Mouse (Mus musculus): ENCODE data around the gene Rhoa.
"Not testable (repeated sequence)": the region's sequence is repeated elsewhere in the genome, so short reads cannot be mapped to it uniquely, and the experiment has no call there.

Gene Rhoa
- long read RNA-seq, experiment 1, full-length matches to known transcripts = 138 of 151 reads
- long read RNA-seq, experiment 1, partial matches to known transcripts = 7 of 151 reads
- long read RNA-seq, experiment 1, other reads (novel, unspliced or antisense) = 6 of 151 reads
- long read RNA-seq, experiment 2, full-length matches to known transcripts = 170 of 182 reads
- long read RNA-seq, experiment 2, partial matches to known transcripts = 7 of 182 reads
- long read RNA-seq, experiment 2, other reads (novel, unspliced or antisense) = 5 of 182 reads

DNA sequence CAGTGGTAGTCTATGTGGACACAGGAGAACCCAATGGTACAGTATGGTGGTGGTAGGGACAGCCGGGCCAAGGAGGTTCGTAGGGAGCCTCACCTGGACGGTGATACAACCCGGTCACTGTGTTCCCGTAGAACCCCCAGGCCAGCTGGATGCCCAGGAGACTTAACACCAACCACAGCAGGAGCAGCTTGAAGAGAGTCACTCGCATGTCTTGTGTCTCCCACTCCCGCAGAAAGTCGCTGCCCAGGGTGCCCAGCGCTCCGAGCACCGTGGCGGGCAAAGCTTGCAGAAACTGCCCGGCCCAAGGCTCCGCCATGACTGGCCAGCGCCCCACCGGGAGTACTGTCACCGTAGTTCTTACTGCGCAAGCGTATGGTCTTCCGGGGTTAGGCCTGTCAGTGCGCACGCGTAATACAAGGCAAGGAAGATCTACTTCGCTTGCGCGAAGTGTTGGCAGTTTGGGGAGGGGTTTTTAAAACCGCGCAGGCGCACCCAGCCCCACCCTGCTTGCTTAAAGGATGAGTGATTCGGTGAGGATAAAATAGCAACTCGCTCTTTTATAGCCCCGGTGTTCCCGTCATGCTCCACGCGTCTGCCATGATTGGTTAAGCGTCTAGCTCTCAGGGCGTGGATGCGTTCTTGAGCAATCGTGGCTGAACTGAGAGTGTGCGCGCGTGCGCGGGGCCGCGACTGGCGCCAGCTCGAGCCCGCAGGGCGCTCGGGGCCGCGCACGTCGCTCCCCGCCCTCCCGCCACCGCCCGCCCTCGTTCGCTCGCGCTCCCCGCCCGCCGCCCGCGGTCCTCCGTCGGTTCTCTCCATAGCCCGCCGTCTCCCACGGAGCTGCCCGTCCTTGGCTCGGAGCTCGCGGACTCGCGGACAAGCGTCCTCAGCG lies at the start of gene Rhoa, which contains the start of gene Tcta:
TSS of gene Rhoa (plus strand) at position 501 of the 892 bp plus-strand sequence.
TSS of gene Tcta (minus strand) at position 532 of the 892 bp plus-strand sequence.
- intact Hi-C loops (cut with DNase I) = loop anchor here (5.0 kb wide), 1 partner anchor 36 kb away; no protein-coding TSS in a partner anchor

DNA sequence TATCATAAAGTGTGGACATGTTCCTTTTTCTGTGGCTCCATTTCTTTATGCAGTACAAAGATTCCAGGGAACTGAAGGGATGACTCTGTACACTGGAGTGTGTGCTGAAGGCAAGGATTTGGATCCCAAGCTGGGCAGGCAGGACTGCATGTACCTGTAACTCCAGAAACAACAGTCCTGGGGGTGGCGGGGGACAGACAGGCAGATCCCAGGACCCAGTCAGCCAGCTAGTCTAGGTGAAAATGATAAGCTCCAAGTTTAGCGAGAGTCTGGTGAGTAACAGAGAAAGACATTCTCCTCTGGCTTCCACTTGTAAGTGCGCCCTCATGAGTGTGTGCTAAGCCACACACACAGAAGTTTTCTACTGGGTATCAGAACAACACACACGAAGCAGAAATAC lies 45.4 kb upstream of the Rhoa start:
- intact Hi-C loops (cut with DNase I) = no loop called here

DNA sequence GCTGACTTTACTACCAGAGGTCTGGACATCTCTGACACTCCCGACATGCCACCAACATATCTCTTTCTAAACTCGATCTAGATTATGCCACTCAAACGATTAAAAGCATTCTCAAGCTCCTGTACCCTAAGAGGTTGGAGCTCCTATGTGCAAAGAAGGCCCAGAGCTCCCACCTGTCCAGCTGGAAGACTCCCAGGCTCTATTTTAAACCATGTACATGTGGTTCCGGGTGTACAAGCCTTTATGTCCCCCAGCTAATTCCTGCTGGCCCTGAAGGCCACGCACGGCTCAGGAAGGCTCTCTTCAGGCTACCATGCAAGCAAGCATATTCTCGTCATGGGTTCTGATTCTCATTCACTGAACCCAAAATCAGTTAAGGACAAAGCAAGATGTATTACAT lies 44.1 kb upstream of the Rhoa start:
- intact Hi-C loops (cut with DNase I) = no loop called here

DNA sequence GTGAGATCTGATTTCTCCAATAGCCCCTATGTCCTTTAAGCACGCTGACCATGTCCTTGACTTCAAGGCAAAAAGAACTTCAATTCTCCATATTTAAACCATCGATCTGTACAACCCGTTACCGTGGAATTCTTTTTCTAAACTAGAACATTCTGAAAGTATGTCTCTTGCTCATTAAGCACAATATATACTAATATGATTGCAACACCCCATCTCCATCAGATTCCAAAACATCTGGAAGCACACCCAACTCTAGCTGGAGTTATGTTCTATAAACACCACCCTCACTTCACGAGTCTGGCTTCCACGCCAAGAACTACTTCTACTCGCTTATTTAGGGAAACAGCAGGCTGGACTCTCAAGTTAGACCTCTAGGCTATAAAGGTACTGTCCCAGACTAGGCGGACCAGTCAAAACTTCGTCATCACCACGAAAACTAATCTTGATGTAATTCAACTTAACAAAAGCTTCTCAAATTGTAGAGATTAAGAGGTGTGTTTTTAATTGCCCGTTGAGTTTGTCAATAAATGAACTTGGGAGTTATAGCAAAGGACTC lies 43.4 kb upstream of the Rhoa start:
- intact Hi-C loops (cut with DNase I) = no loop called here

DNA sequence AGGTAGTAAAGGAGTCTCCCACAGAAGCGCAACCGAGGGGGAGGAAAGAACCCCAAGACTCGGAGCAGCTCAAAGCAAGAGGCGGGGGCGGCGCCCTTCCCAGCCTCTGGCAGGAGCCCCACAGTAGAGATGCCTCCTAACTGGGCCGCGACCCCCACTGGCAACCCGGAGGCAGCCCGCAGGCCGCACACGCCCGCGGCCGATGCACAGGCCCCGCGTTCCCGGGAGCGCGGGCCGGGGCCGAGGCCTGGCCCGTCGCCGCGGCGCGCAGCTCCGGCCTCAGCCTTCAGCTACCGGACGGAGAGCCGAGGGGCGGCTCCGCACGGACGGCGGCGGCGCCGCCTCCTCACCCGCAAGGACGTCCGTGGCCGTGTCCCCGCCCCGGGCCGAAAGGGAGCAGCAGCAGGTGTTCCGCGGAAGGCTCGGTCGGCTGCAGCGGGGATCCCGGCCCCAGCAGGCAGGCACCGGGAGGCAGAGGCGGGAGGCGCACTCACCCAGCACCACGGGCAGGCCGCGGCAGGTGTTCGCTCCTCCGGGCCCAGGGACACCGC lies 42.7 kb upstream of the Rhoa start:
- intact Hi-C loops (cut with DNase I) = no loop called here

DNA sequence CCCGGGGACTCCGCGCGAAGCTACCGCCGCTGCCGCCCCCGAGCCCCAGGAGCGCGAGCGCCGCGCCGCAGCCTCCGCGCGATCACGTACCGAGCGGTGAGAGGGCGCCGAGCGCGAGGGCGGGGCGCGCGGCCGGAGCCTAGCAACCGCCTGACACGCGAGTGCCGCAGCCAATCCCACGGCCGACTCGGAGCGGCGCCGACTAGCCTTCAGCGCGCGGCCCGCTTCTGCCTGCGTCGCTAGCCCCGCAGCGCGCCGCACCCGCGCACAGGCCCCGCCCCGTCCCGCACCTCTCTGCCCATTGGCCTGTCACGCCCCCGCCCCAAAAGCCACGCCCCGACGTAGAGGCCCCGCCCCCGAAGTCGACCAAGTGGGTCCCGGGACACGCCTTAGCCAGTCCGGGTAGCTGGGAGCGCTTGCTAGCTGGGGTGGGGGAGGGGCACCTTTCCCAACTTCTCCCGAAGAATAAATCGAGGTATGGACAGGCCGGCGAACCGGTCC lies 42.2 kb upstream of the Rhoa start, which contains the start of gene Dag1:
TSS of gene Dag1 (minus strand) at position 269 of the 501 bp plus-strand sequence.
- intact Hi-C loops (cut with DNase I) = no loop called here

DNA sequence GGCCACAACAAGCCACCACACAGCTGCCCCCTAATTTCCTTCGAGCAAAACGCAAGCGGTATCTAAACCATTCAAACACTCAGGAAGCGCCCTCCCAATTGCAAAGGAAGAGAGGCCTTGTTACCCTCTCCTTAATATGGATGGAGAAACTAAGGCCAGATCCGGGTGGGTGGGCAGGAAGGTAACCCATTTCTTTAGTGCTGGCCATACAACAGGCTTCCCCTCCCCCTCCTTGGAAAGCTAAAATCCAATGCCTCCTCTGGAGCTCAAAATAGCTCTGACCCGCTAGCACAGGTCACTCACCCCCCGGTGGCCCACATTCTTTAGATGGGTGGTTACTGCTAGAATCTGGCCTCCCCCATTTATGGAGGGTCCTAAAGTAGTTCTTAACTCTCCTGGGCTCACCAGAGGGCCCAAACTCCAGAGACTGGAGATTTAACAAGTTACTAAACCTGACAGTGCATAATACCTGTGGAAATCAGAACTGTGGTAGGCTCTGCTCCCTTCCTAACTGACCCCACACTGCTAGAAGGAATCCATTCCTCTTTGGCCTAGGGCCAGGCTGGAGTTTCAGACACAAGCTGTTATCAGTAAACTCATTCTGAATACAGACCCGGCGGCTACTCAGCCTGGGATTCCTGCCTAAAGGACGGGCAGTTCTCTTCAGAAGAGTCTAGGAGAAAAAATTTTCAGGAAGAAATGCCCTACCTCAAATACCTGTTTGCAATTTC lies 41.6 kb upstream of the Rhoa start:
- intact Hi-C loops (cut with DNase I) = no loop called here

DNA sequence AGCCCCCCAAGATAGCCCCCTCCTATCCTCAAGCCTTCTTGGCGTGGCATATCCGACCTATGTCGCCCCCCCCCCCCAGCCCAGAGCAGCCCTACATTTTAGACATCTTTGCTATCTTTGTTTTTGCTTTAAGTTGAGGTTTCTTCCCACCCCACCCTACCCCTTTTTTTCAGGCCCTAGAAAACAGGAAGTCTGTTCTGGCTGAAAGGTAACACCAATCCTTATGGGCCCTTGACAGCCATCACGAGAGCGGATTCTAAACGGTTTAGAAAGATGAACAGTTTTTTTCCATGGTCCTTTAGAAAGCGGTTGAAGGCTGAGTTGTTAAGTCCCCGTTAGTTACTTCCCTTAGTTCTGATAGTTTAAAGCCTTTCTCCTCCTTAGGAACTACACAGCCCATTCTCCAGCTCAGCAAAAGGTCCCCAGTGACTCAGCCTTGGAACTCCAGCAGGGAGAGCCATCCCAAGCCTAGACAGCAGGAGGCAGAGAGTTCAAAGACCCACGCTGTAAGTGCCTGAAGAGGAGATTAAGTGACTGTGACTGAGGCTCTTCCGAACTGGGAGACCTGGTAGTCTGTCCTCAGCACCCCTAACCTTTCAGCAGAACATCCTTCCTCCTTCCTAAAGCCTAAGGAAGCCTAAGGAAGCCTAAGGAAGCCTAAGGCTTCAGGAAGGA lies 39.5 kb upstream of the Rhoa start:
- intact Hi-C loops (cut with DNase I) = no loop called here

DNA sequence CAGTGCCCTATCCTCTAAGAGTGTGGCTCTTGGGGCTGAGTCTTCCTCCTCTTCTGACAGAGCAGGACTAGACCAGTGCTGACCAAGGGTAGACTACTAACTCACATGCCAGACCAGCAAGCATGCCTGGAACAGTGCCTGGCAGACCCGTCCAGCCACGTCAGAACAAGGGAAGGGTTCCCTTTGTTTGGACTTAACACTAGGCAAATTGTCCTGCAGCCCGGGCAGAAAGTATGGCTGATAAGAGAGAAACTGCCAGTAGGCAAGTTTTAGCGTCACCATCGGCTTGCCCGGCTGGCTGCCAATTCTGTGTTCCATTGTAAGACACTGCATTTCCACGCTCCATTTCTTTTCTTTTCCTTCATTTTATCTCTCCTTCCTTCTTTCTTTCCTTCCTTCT lies 38.2 kb upstream of the Rhoa start:
- intact Hi-C loops (cut with DNase I) = no loop called here

DNA sequence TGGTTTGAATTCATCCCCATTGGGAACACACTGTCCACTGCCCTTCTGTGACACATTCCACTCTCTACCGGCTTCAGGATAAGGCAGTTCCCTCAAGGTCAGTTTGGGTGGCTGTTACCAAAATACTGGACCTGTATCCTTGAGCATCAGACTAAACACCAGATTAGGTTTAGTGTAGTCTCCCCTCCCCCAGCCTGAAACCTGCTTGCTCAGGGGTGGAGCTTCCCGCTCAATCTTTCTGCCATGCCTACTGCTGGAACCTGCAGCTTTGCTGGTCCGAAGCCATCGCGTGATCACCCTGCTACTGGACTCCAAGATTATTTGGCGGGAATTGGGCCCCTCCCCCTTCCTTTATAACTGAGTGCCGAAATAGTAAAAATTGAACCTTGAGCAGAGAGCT lies 37.2 kb upstream of the Rhoa start:
- intact Hi-C loops (cut with DNase I) = not testable (repeated sequence)

DNA sequence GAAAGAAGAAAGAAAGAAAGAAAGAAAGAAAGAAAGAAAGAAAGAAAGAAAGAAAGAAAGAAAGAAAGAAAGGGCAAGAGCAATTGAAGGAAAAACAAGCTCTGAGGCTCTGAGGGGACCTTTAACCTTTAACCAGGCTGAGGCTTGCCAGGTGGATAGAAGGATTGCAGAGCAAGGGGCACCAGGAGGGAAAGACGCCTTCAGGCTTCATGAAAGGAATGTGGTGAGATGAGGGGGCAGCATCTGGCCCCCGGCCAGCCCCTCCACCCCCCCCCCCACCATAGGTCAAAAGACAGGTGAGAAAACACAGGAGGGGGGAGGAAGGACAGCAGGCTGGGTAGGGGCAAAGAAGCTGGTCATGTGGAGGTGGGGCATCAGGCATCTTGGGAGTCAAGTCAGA lies 34.0 kb upstream of the Rhoa start:
- intact Hi-C loops (cut with DNase I) = no loop called here

DNA sequence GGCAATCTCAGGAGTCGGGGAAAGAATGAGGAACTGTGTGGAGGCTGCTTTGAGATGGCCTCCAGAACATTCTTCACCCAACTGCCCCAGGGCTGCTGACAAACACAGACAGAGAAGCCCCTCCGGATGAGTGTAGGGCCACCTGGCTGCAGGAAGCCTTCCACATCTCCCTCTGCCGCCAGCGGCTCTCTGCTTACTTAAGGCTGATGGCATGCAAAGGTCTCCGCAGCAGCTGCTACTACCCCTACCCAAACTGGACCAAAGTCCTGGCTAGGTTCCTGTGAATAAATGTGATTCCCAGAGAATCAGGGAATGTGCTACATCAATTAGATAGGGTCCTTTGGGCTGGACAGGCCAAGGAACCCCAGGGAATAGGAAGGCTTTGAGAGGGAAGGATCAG lies 33.2 kb upstream of the Rhoa start:
- intact Hi-C loops (cut with DNase I) = no loop called here

DNA sequence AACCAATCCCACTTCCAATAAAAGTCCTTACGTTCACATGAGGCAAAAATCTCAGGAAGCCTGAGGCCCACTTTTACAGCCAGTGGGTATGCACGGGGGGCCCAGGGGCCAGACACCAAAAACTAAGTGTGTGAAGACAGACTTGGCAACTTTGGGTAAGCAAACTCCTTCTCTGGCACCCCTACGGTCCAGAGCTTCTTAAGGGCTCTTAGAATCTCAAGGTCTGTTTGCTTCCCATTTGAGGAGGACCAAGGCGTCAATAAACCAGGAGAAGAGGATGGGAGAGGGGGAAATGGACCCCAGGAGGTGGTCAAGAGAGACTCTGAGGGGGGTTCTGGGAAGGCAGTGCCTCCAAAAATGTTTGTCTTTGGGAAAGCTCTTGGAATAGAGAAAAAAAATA lies 32.4 kb upstream of the Rhoa start:
- intact Hi-C loops (cut with DNase I) = no loop called here

DNA sequence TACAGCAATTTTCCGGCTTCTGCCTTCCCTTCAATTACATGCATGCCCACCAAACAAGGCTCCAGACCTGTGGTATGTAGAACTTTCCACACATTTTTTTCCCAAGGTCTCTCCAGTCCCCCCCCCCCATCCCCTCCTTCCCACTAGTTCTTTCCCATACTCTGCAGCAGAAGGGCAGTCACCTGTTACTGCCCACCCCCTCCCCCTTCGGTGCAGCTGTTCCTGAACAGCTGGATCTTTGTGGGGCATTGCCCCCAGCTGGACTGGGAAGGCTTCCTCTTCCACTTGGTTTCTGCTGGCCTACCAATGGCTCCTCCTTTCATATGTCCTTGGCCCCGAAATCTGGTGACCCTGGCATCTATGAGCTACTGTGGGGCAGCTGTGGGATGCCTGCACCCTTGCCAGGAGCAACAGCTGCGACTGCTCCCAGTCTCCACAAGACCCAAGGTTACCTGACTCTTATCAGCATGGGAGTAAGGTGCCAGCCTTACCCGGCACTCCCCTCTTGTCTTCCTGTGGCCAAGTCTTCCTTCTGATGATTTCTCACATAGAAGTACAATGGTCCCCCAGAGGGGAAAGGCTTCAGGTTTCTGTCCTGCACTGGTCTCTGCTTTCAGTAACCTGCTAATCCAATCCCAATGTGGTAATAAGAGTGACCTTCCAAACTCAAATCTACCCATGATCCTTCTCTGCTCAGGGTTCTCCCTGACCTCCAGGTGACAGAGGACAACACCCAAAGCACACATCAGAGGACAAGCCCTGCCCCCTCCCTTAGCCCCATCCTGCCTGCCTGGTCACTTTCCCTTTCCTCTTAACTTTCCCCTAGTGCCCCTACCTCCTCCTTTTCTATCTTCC lies 31.2 kb upstream of the Rhoa start:
- intact Hi-C loops (cut with DNase I) = no loop called here

DNA sequence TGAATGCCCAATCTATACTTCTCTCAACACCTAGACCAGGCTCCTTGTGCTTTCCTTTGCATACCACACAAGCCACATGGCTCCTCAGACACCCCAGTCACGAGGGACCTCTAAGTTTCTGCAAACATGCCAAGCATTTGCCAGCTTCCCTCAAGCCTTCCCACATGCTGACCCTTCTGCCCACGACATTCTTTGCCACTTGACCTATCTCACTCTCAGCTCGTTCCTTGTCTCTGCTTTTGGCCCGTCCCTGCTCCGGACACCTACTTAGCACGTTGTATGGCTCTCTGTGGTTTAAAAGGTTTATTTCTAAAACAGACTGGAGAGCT lies 30.6 kb upstream of the Rhoa start:
- intact Hi-C loops (cut with DNase I) = no loop called here

DNA sequence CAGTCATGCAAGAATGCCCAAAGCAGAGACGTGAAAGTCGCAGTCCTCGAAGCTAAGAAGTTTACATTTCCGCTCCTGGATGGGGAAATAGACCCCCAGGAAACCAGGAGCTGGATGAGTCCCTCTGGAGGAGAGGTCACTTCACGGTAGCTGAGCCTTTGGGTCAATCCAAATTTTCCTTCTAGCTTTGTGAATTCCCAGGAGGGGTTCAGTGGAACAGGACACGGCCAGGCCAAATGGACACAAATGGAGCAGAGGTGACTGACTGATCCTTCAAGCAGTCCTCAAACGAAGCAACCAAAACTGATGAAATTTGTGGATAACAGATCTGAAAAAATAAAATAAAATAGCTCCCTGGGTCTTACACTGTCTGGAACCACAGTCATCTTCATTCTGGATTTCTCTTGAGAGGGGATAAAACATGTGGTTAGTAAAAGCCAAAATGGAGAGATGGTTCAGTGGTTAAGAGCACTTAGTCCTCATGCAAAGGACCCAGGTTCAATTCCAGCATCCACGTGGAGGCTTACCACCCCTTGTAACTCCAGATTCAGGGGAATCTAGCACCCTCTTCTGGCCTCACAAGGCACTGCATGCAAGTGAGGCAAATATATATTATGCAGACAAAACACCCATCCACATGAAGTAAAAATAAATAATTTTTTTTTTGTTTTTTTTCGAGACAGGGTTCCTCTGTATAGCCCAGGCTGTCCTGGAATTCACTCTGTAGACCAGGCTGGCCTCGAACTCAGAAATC lies 27.1 kb upstream of the Rhoa start:
- intact Hi-C loops (cut with DNase I) = no loop called here

DNA sequence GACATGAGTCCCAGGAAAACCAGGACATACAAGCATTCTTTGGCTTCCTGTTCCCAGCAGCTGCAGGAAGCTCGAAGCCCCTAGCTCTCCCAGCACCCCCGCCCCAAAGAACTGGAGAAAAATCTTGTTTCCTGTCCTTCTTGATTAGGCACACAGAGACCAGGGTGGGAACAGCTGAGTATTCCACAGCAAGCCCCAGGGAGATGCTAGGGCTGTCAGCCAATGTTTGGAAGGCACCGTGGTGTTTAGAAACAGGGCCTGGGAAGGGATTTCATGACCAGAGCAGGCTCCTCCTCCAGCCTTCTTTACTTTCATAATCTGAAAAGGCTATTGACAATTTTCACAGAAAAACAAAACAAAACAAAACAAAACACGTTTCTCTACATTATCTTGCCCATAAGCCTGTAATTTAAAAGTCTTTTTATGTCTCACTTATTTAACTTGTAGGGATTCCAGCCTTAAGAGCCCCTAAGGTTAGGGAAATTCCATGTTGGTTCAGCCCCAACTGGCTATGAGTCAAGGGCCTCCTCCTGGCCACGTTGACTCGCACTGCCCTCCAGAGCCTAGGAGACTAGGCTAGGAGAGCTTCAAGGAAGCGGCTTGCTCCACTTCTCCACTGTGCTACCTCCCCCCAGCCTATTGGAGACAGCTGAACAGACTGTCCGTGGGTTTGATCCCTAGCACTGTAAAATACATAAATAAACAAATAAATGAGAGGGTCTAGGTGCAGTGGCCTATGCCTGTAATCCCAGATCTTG lies 25.7 kb upstream of the Rhoa start:
- intact Hi-C loops (cut with DNase I) = loop anchor here (5.0 kb wide), 2 partner anchors 78 to 183 kb away; no protein-coding TSS in a partner anchor

DNA sequence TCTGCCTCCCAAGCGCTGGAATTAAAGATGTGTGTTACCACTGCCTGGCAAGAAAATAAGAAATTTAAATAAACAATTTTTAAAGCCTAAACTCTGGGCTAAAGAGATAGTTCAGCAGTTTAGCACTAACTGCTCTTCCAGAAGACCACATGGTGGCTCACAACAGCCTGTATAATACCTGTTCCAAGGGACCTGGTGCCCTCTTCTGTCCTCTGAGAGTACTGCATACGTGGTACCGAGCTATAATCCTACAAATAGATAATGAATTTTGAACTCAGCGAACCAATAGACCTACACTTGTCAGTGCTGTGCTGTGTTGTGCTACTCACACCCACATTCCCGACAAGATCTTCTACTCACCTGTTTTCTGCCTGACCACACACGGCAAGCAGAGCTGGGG lies 21.5 kb upstream of the Rhoa start:
- intact Hi-C loops (cut with DNase I) = loop anchor here (5.0 kb wide), 2 partner anchors 82 to 187 kb away; no protein-coding TSS in a partner anchor

Measured in adrenal gland (tissue).